Mouse (Mus musculus) gastrocnemius, adult 2 months (tissue): ENCODE results near the gene Olfr9. TPM values are rescaled to one million over a fixed set of nuclear protein-coding genes. Genes with fewer than 3 reads are reported as not detected.
"Not testable (repeated sequence)": the region's sequence is repeated elsewhere in the genome, so short reads cannot be mapped to it uniquely, and the experiment has no call there.

Experiments
- DNase-seq: peaks from one replicate; pipeline ENCODE4 v3.0.0; 2022
- H3K27ac ChIP-seq: fragments of 200-600 bp; 2 replicates; pipeline ENCODE4 v1.8.1; 2022; ENCODE audit warnings: mild to moderate bottlenecking
- H3K4me3 ChIP-seq: fragments of 200-600 bp; 2 replicates; pipeline ENCODE4 v1.8.1; 2022; ENCODE audit warnings: mild to moderate bottlenecking, moderate library complexity
- CTCF ChIP-seq: fragments of 200-600 bp; IDR thresholded peaks from 2 replicates; pipeline ENCODE4 v1.8.1; 2022; ENCODE audit warnings: antibody characterized with exemption, mild to moderate bottlenecking, moderate library complexity
- intact Hi-C: fragments of 180-260 bp; cut with DNase I; formaldehyde crosslinking; loops from one replicate; pipeline ENCODE4 v1.15.1; 2025
- total RNA-seq, 2 experiments: library from RNA; stranded (reverse); gene quantifications; 2 replicates each; pipeline ENCODE4 v1.2.3; 2021

Gene Olfr9
- total RNA-seq, 2 experiments from 2014 or later = not detected

DNA sequence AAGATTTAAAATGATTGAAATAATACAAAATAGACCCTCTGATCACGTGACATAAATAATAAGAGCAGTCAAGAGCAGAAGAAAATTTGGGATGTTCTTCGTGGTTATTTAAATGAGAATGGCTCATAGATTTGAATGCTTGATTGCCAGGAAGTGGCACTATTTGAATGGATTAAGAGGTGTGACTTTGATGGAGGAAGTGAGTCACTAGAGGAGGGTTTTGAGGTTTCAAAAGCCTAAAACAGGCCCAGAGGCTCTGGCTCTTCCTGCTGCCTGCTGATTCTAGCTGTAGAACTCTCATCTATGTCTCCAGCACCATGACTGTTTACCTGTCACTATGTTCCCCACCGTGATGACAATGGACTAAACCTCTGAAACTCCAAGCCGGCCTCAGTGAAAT lies 16.4 kb upstream of the Olfr9 start:
- intact Hi-C loops = no loop called here
- TF ChIP-seq CTCF = no peak
- no peak overlapping the region for H3K27ac ChIP-seq

DNA sequence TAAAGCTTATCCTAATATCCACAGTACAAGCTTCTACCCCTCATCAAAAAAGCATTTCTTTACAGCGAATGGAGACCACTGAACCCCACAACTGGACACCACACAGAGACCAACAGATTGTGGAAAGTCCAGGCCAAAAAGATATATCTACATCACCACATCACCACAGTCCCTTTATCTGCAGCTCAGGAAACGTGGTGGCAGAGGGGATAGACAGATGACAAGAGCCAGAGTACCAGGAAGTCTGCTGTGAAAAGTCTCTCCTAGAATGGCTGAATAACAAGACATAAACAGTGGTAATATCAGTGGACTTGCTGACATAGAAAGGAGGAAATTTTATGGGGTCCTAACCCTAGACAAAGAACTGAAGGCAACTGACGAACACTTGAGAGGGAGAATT lies 12.8 kb upstream of the Olfr9 start:
- intact Hi-C loops = loop anchor here (5.0 kb wide), 2 partner anchors 134 to 244 kb away; no protein-coding TSS in a partner anchor
- no peak for DNase-seq
- H3K27ac ChIP-seq = no peak overlapping the region
- no peak overlapping the region for H3K4me3 ChIP-seq
- no peak for TF ChIP-seq CTCF

More for the DNA sequence above, 16.4 kb upstream of the Olfr9 start:
- no peak for DNase-seq
- no peak overlapping the region for H3K4me3 ChIP-seq

GRCm38 (mm10) chr10:128977522-128978114 lies 11.6 kb upstream of the Olfr9 start:
- DNase-seq = peak; percentile 57
- intact Hi-C loops = loop anchor here (5.0 kb wide), 2 partner anchors 135 to 245 kb away; no protein-coding TSS in a partner anchor
- TF ChIP-seq CTCF = peak; percentile 81
- H3K27ac ChIP-seq = no peak overlapping the region
- H3K4me3 ChIP-seq = no peak overlapping the region

- H3K27ac ChIP-seq = no peak overlapping the region
- intact Hi-C loops = no loop called here
- no peak for TF ChIP-seq CTCF
- no peak overlapping the region for H3K4me3 ChIP-seq
- no peak for DNase-seq
Observed at GRCm38 (mm10) chr10:128980644-128981365, 8.4 kb upstream of the Olfr9 start.

GRCm38 (mm10) chr10:128990129-128990850 lies 1.1 kb downstream of the Olfr9 start:
- H3K4me3 ChIP-seq, intact Hi-C loops, H3K27ac ChIP-seq, DNase-seq: not testable (repeated sequence)

DNA sequence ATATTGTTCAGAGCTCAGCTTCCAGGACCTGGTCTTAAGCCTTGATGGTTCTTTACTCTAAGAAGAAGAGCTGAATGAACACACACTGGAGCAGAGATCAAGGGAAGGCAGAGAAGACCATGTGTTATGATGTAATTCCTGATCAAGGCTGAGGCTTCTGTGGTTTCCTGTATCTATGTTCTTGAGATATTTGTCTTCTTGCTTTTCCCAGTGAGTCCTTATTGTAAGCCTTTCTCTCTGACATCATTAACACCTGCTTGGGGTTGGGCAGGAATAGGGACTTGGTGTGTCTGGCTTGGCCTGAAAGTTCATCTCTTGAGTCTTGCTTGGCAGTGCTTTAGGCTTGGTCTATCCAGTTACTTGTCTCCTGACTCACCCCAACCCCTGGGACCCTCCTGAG lies 1.8 kb downstream of the Olfr9 start:
- Histone ChIP-seq H3K4me3 (no peak overlapping the region), H3K27ac (no peak overlapping the region)
- intact Hi-C loops = no loop called here
- TF ChIP-seq CTCF = no peak
- no peak for DNase-seq

GRCm38 (mm10) chr10:128995796-128996195 lies 6.6 kb downstream of the Olfr9 start:
- H3K27ac ChIP-seq = no peak overlapping the region
- DNase-seq = no peak
- no peak for TF ChIP-seq CTCF
- H3K4me3 ChIP-seq = no peak overlapping the region
- intact Hi-C loops = no loop called here

- intact Hi-C loops = no loop called here
- TF ChIP-seq CTCF = no peak
- Histone ChIP-seq H3K27ac (no peak overlapping the region), H3K4me3 (no peak overlapping the region)
- DNase-seq = no peak
Observed at GRCm38 (mm10) chr10:128996523-128997040, 7.4 kb downstream of the Olfr9 start.

- intact Hi-C loops = no loop called here
- no peak for DNase-seq
- TF ChIP-seq CTCF = no peak
- no peak overlapping the region for H3K4me3 ChIP-seq
- no peak overlapping the region for H3K27ac ChIP-seq
Observed at GRCm38 (mm10) chr10:129004032-129004920, 15.0 kb downstream of the Olfr9 start.

- TF ChIP-seq CTCF = no peak
- intact Hi-C loops = no loop called here
- no peak within 1 kb of the TSS for H3K27ac ChIP-seq
- H3K4me3 ChIP-seq = no peak within 1 kb of the TSS
- no peak for DNase-seq
Observed at GRCm38 (mm10) chr10:129010288-129010841, 21.1 kb downstream of the Olfr9 start, which contains the start of gene Olfr763. Gene Olfr763, plus strand, starts transcription at chr10:129010791.

DNA sequence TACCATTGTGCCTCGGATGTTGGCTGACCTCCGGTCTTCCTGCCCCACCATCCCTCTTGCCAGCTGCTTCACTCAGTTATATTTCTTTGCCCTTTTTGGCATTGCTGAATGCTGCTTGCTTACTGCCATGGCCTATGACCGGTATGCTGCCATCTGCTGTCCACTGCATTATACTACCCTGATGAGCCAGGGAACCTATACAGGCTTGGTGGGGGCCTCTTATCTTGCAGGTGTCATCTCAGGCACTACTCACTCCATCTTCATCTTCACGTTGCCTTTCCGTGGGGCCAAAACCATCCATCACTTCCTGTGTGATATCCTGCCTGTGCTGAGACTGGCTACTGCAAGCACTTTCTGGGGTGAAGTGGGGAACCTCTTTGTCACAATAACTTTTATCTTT lies 22.3 kb downstream of the Olfr9 start:
- H3K27ac ChIP-seq, intact Hi-C loops, DNase-seq, H3K4me3 ChIP-seq: not testable (repeated sequence)

DNA sequence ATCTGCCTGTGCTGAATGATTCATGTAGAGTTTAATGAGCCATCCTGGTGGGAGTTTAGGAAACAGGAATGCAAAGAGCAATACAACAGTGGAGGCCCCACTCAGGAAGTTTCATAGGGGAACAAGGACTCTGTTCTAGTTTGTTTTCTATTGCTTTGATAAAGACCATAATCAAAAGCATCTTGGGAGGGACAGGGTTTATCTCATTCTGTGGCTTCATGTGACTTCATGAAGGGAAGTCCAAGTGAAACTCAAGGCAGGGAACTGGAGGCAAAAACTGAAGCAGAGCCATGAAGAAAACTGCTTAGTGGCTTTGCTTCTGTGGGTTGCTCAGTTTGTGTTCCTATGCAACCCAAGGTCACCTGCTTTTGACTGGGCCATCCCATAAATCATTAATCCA lies 25.2 kb downstream of the Olfr9 start:
- no peak overlapping the region for H3K4me3 ChIP-seq
- no peak for TF ChIP-seq CTCF
- H3K27ac ChIP-seq = no peak overlapping the region
- no peak for DNase-seq
- intact Hi-C loops = no loop called here
